Mouse (Mus musculus): Measurements from ENCODE around the gene Tmem52.

GRCm38 (mm10) chr4:155517948-155518517 lies 49.1 kb downstream of the Tmem52 start:
- TF ChIP-seq CTCF (conservative IDR thresholded peaks at IDR 0.05; ENCODE audit: insufficient read depth, insufficient read length, low read depth, low read length) (0 out of 2 replicates have a peak, but pooled peaks have one; percentile 11), POLR2A (IDR thresholded peaks at IDR 0.05; ENCODE audit: low read depth, low read length) (no peak)

Data from kidney, adult 2 months (tissue).